Mouse (Mus musculus) hindbrain, embryonic 16.5 days (tissue): ENCODE results near the gene 1500015O10Rik. TPM values are rescaled to one million over a fixed set of nuclear protein-coding genes. Genes with fewer than 3 reads are reported as not detected.

Source experiments
- ATAC-seq: fragments of 200-750 bp; cut with Nextera tagmentation; 2 replicates; pipeline ENCODE4 v1.8.0; 2017; ENCODE audit warnings: moderate TSS enrichment, moderate library complexity
- H3K27ac ChIP-seq: fragments of 300-500 bp; sonication (generic); 2 replicates; pipeline ENCODE4 v1.5.1; 2014; ENCODE audit warnings: low read depth, mild to moderate bottlenecking, control low read depth, low read length, moderate library complexity
- H3K27me3 ChIP-seq: fragments of 300-500 bp; sonication (generic); replicated peaks from 2 replicates; pipeline ENCODE4 v1.6.1; 2014; ENCODE audit warnings: low read length; ENCODE audit not compliant: control insufficient read depth, insufficient read depth
- H3K36me3 ChIP-seq: fragments of 300-500 bp; sonication (generic); 2 replicates; pipeline ENCODE4 v1.6.1; 2014; ENCODE audit warnings: mild to moderate bottlenecking, low read length, moderate library complexity, mixed read lengths; ENCODE audit not compliant: control insufficient read depth, insufficient read depth
- H3K4me1 ChIP-seq: fragments of 300-500 bp; sonication (generic); 2 replicates; pipeline ENCODE4 v1.6.1; 2014; ENCODE audit warnings: low read depth, low read length; ENCODE audit not compliant: control insufficient read depth, insufficient read depth
- H3K4me2 ChIP-seq: fragments of 300-500 bp; sonication (generic); 2 replicates; pipeline ENCODE4 v1.6.1; 2014; ENCODE audit warnings: mild to moderate bottlenecking, low read length, control low read depth, moderate library complexity
- H3K4me3 ChIP-seq: fragments of 300-500 bp; sonication (generic); 2 replicates; pipeline ENCODE4 v1.5.1; 2014; ENCODE audit warnings: mild to moderate bottlenecking, low read length, control low read depth, moderate library complexity
- H3K9ac ChIP-seq: fragments of 300-500 bp; sonication (generic); 2 replicates; pipeline ENCODE4 v1.6.1; 2014; ENCODE audit warnings: low read depth, mild to moderate bottlenecking, control low read depth, low read length, moderate library complexity
- H3K9me3 ChIP-seq: fragments of 300-500 bp; sonication (generic); 2 replicates; pipeline ENCODE4 v1.6.1; 2014; ENCODE audit warnings: mild to moderate bottlenecking, low read length, moderate library complexity; ENCODE audit not compliant: control insufficient read depth
- WGBS: fragments of 180-500 bp; shearing (Covaris S2); extraction: QIAGEN DNeasy Blood & Tissue Kit; methylation state at CpG from one replicate; pipeline ENCODE4 v1.1.7; 2014; 5-methylcytosine and 5-hydroxymethylcytosine counted together
- polyA plus RNA-seq: library from polyadenylated mRNA; unstranded; fragments of >200 nt; fragmentation: Nextera tagmentation; extraction: Ambion mirVana; gene quantifications from 2 replicates; pipeline ENCODE4 v1.2.1, GENCODE M21; 2015

The 1500015O10Rik gene
- polyA plus RNA-seq, 1 experiment from 2014 or later = 74.2 TPM

- WGBS = 95% methylated on average over 3 of the region's 3 CpGs
Observed at GRCm38 (mm10) chr1:43783186-43783585, 52.8 kb downstream of the 1500015O10Rik start.

GRCm38 (mm10) chr1:43785316-43785715, 54.9 kb downstream of the 1500015O10Rik start:
- H3K36me3 ChIP-seq = no peaks in the 10 kb centered on the region
- H3K4me3 ChIP-seq = no peak overlapping the region
- no peak overlapping the region for H3K4me2 ChIP-seq
- no peaks in the 10 kb centered on the region for H3K4me1 ChIP-seq
- H3K9ac ChIP-seq = no peak overlapping the region
- H3K27ac ChIP-seq = no peak overlapping the region
- no peaks in the 10 kb centered on the region for H3K9me3 ChIP-seq
- WGBS = 92% methylated on average over 5 of the region's 5 CpGs
- no peaks in the 10 kb centered on the region for H3K27me3 ChIP-seq
- ATAC-seq = no peak

More at GRCm38 (mm10) chr1:43783186-43783585, 52.8 kb downstream of the 1500015O10Rik start:
- ATAC-seq = no peak
- Histone ChIP-seq H3K4me2 (no peak overlapping the region), H3K27ac (no peak overlapping the region), H3K27me3 (no peaks in the 10 kb centered on the region), H3K4me1 (no peaks in the 10 kb centered on the region), H3K9ac (no peak overlapping the region), H3K9me3 (no peaks in the 10 kb centered on the region), H3K4me3 (no peak overlapping the region), H3K36me3 (peaks cover 5% of the 10 kb centered on the region)

- H3K27ac ChIP-seq = no peak overlapping the region
- H3K9me3 ChIP-seq = no peaks in the 10 kb centered on the region
- no peak for ATAC-seq
- WGBS = 89% methylated on average over 5 of the region's 5 CpGs
- H3K4me3 ChIP-seq = no peak overlapping the region
- no peaks in the 10 kb centered on the region for H3K36me3 ChIP-seq
- no peaks in the 10 kb centered on the region for H3K27me3 ChIP-seq
- no peaks in the 10 kb centered on the region for H3K4me1 ChIP-seq
- H3K9ac ChIP-seq = no peak overlapping the region
- H3K4me2 ChIP-seq = no peak overlapping the region
Observed at GRCm38 (mm10) chr1:43786711-43787110, 56.3 kb downstream of the 1500015O10Rik start.

GRCm38 (mm10) chr1:43789765-43790164, 59.4 kb downstream of the 1500015O10Rik start:
- Histone ChIP-seq H3K27ac (no peak overlapping the region), H3K9ac (no peak overlapping the region), H3K36me3 (no peaks in the 10 kb centered on the region), H3K4me3 (no peak overlapping the region), H3K27me3 (no peaks in the 10 kb centered on the region), H3K4me2 (no peak overlapping the region), H3K9me3 (no peaks in the 10 kb centered on the region), H3K4me1 (no peaks in the 10 kb centered on the region)
- no peak for ATAC-seq
- 95% methylated on average over 2 of the region's 2 CpGs for WGBS

Other genes with a start within 250 kb of the 1500015O10Rik start
- 18.0 and 19.4 TPM in 2 replicates for gene Uxs1, start 97.2 kb downstream of the 1500015O10Rik start, polyA plus RNA-seq
- gene Tpp2, start 203.0 kb downstream of the 1500015O10Rik start, polyA plus RNA-seq = 55.1 and 59.5 TPM in 2 replicates